Mouse (Mus musculus) lung, postnatal 10 days (tissue): ENCODE data around the gene Fig4.

ENCODE experiments used
- DNase-seq: peaks from one replicate; pipeline ENCODE4 v3.0.0; 2021

Gene Fig4

GRCm38 (mm10) chr10:41302689-41303431, at the start of gene Fig4:
Gene Fig4, minus strand, starts transcription at chr10:41303260.
- peak; percentile 90 for DNase-seq

DNA sequence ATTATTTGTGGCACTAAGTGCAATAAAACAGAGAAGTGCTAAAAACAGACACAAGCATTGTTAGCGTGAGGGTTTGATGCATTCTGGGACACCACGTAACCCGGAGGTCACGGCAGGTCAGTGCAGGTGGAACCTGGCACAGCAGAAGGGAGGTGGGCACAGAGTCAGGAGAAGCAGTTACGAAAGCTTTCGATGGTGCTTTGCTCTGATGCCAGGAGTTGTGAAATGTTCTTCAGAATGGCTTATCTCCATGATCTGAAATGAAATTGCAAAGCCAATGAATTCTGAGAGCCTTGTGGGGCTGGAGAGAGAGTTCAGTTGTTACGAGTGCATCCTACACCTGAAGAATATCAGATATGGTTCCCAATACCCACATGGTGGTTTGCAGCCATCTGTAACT, 38.3 kb upstream of the Fig4 start:
- peak; percentile 60 for DNase-seq

- no peak for DNase-seq
These were observed 29.5 kb upstream of the Fig4 start for GRCm38 (mm10) chr10:41332533-41333043.

DNA sequence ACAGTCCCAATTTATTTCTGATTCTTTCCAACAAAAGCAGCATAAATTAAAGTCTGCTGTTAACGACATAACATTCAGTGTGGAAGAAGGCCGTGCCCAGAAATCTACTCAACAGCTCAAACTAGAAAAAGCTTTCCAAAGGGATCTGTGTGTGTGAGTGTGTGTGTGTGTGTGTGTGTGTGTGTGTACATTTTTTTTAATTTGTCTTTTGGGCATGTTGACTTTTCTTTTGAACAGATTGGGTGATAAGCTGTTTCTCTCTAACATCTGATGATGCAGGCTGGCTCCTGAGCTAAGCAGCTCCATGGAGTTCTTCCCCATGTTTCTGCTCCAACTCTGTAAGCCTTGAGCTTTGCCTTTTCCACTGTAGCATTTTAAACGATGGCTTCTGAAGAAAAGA, 12.8 kb upstream of the Fig4 start:
- DNase-seq, result no peak

- DNase-seq, result no peak
These were observed 5.1 kb upstream of the Fig4 start for GRCm38 (mm10) chr10:41308205-41308604.

DNA sequence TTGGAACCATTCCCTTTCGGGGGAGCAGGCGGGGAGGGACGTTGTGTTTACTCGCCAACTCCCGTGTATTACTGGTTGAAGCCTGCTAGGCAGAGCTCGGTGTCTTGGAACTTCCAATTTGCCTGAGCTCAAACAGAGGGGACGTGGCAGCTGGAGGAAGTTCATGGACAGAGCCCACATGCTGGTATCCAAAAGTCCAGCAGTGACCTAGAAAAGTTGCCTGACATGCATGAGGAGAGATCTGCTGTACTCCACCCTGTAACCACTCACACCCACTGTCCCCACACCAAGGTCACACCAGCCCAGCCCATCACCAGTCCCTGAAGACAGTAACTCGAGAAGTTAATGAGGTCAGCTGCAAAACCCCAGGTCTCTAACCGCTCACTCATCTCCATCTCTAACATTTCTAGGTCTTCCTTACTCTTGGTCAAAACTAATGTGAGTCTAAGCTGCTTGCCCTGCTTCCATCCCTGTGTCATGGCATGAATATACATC, 1.9 kb upstream of the Fig4 start:
- no peak for DNase-seq

GRCm38 (mm10) chr10:41303639-41304444, 782 bp upstream of the Fig4 start, which contains the start of gene Ak9:
Gene Ak9, plus strand, starts transcription at chr10:41303980.
- peak; percentile 92 for DNase-seq

DNA sequence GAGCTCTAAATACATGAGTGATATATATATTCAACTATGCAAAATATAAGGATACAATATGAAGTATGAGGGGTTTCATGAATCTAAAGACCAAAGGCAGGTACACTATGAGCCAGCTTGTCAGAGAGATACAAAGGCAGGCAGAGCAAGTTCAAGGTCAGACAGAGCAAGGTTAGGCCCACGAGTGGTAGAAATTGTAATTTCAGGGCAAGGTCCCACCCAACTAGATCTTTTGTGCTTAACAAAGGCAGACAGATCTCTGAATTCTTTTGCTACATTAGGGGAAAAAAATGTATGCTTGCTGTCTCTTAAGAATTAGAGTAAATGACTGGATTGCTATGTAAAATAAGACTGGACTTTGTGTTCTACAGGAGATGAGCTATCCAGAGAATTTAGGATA, 2.9 kb downstream of the Fig4 start:
- DNase-seq, result no peak

- DNase-seq, result peak; percentile 33
These were observed 7.9 kb downstream of the Fig4 start for GRCm38 (mm10) chr10:41295145-41295544.

- no peak for DNase-seq
These were observed 8.3 kb downstream of the Fig4 start for GRCm38 (mm10) chr10:41294734-41295133.

DNA sequence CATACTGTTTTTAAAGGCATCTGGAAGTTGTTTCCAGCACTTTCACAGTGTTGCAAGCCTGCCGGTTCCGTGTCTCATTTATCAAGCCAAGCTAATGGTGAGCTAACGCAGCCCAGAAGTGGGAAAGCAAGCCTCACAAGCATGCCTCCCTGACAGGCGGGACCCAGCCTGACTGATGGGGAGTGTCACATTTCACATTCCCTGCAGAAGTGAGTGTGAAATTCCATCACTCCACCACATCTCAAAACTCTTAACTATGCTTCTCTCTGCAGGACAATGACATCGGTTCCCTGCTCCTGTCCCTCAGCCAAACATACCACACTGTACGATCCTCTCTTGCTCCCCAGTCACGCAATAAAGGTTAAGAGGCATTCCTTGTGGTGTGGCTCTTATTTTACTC, 10.0 kb downstream of the Fig4 start:
- peak; percentile 58 for DNase-seq

DNA sequence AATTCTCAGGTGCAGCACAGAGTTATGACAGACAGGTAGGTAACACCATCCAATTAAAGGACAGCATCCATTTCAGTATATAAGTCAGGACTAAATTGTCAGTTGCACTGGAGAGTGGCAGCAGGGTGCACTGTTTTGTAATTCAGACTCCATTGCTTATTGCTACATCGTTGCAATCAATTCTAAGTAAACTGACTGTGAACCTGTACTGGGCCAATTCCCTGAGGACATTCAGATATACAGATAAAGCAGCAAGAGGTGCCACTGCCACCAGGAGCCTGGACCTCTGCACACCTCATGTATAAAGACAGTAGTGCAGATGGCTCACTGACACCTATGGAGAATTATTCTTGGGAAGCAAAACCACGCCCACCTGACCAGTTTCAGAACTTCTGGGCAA, 12.0 kb downstream of the Fig4 start:
- no peak for DNase-seq

DNA sequence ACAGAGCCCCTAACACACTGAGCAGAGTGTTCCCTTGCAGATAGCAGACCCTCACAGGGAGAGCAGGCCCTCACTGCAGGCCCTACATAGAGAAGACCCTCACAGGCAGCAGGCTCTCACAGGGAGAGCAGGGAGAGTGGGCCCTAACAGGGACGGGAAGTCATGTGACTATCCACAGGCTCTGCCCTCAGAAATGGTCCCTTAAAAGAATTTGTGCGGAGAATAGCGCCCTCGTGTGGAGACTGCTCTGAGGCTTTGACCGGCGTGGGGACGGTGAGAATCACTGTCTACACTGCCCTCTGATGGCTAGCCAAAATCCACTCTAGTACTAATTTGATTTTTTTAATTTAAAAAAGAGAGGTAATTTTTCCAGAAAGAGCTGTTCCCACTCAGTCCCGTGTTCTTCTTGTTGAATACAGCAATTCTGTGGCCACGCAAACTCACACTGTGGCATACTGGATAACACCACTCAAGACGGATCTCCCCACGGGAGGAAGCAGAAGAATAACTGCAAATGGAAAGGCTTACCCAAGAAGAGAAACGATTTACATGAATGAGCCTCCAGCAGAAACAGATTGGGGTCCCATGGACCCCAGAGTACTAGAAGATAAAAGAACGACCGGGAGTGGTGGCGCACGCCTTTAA, 14.2 kb downstream of the Fig4 start:
- peak; percentile 93 for DNase-seq

- DNase-seq, result no peak
These were observed 15.0 kb downstream of the Fig4 start for GRCm38 (mm10) chr10:41288074-41288473.

GRCm38 (mm10) chr10:41287618-41288017, 15.4 kb downstream of the Fig4 start:
- DNase-seq, result no peak

GRCm38 (mm10) chr10:41282086-41282485, 21.0 kb downstream of the Fig4 start:
- DNase-seq, result no peak

DNA sequence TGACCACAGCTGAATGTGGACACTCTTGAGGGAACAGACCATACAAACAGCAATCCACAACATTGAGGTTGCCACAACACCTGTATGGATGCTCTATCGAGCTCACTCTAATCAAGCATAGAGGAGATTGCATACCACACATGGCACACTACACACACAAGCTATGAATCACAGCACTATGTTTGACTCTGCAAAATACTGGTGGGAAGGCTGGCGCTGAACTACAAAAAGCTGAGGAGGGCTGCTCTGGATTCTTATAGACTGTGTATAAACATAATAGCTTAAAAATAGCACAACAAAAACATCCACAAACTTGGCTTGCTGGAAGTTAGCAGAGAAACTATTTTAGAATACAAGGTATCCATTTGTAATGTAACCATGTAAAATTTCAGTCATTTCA, 22.3 kb downstream of the Fig4 start:
- no peak for DNase-seq

- no peak for DNase-seq
These were observed 22.9 kb downstream of the Fig4 start for GRCm38 (mm10) chr10:41280177-41280576.

GRCm38 (mm10) chr10:41278808-41279207, 24.3 kb downstream of the Fig4 start:
- DNase-seq, result no peak

DNA sequence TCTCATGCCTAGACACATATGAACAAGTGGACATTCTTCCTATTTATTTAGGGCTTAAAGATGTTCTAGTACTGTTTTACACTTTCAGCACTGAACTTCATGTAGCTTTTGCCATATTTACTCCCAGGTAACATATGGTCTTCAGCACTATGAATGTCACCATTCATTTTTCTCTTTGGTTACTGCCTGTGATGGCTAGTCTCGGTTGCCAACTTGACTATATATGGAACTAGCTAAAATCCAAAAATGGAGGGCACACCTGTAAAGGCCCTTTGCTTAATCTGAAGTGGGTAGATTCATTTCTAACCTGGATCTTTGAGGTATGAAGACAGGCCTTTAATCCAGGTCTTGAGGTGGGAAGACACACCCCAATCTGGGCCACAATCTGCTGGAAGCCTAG, 28.2 kb downstream of the Fig4 start:
- no peak for DNase-seq

DNA sequence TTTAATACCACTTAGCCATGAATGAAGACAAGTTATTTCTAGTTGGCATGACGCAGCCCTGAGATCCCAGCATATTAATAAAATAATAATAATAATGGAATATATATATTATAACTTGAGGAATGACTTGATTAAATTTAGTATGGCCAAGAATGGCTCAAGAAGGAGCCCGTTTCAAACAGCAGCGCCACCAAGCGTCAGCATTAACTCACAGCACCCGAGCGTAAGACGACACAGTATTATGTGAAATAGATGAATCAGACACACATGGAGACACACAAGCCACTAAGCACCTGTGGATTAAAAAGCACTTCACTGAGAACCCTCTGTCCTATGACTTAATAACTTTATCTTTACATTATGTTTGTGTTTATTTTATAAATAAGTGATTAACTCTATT, 31.2 kb downstream of the Fig4 start:
- no peak for DNase-seq

DNA sequence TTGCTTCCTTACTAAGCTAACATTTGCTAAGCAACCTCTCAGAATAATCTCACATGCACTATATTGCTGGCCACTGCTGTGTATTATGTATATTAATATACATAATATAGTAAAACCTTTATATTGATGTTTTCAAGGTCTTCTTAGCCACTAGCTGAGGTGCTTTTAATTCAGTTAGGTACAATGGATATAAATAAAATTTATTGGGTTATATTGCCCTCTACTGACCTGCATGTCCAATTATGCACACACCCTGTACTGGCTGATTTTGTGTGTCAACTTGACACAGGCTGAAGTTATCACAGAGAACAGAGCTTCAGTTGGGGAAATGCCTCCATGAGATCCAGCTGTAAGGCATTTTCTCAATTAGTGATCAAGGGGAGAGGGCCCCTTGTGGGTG, 41.2 kb downstream of the Fig4 start:
- no peak for DNase-seq

- no peak for DNase-seq
These were observed 41.8 kb downstream of the Fig4 start for GRCm38 (mm10) chr10:41261218-41261617.
